Comparison of ENCODE assay signal across 10 mouse cellular contexts in the genomic region with DNA sequence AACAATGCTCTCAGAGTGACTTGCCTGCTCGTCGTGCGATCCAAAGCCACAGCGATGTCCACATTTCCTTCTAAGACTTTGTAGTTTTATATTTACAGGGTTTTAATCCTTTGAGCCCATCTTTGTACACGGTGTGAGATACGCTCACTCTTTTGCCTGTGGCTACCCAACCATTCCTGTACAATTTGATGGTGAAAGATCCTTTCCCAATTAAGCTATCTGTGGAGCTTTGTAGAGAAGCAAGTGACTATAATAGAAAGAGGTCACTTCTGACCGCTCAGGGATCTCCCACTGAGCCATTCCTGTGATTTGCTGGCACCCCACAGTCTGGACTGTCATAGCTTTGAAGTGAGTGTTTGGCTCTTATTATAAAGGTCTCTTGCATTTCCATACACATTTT. TPM values are rescaled to one million over a fixed set of nuclear protein-coding genes. Genes with fewer than 3 reads are reported as not detected.
A peak's percentile ranks its signal among the peaks of the same experiment; 100 is the strongest.
DNase-seq lines count a peak whose midpoint lies in the region; ATAC-seq and TF ChIP-seq lines count a peak whose summit lies in the region.
"Had no signal": no experiment of that assay in that cellular context is flagged by ENCODE, and none has a peak within 500 bp of the region (broad histone marks: within the 10 kb centered on the region; RNA-seq: fewer than 3 reads in every experiment).

No protein-coding gene starts in this region.

- TF ChIP-seq POLR2A in embryonic fibroblast, embryonic 13.5 days (IDR thresholded peaks at IDR 0.05; ENCODE audit: low read depth, low read length): no peak

- no peak overlapping the region for H3K9ac ChIP-seq in heart, embryonic 16.5 days (ENCODE audit: low read length)
- H3K9ac ChIP-seq in midbrain, embryonic 12.5 days (replicated peaks): no peak overlapping the region
- H3K9ac ChIP-seq in midbrain, postnatal 0 days (replicated peaks; ENCODE audit: low read length, poor library complexity, severe bottlenecking): no peak overlapping the region
- H3K9ac ChIP-seq in liver, embryonic 15.5 days: no peak overlapping the region
- H3K9ac ChIP-seq: hindbrain, embryonic 15.5 days had no signal

- WGBS in heart, embryonic 16.5 days: 31% methylated on average over 7 of the region's 7 CpGs
- WGBS in midbrain, embryonic 12.5 days: 2% methylated on average over 7 of the region's 7 CpGs
- 9% methylated on average over 7 of the region's 7 CpGs for WGBS in midbrain, postnatal 0 days
- WGBS in liver, embryonic 15.5 days (ENCODE audit: insufficient replicate concordance): 27% methylated on average over 7 of the region's 7 CpGs

- H3K36me3 ChIP-seq in heart, embryonic 16.5 days (ENCODE audit: control insufficient read depth, insufficient read depth): no peaks in the 10 kb centered on the region
- H3K36me3 ChIP-seq in midbrain, embryonic 12.5 days: no peaks in the 10 kb centered on the region
- no peaks in the 10 kb centered on the region for H3K36me3 ChIP-seq in midbrain, postnatal 0 days (ENCODE audit: insufficient read depth, low read length)
- H3K36me3 ChIP-seq in liver, embryonic 15.5 days (replicated peaks): no peaks in the 10 kb centered on the region
- H3K36me3 ChIP-seq: hindbrain, embryonic 15.5 days had no signal

- H3K27ac ChIP-seq in heart, embryonic 16.5 days (ENCODE audit: low read length): no peak overlapping the region
- H3K27ac ChIP-seq in midbrain, embryonic 12.5 days (replicated peaks): no peak overlapping the region
- H3K27ac ChIP-seq in midbrain, postnatal 0 days (ENCODE audit: low read depth, low read length): no peak overlapping the region
- H3K27ac ChIP-seq in embryonic fibroblast, embryonic 13.5 days (ENCODE audit: insufficient read depth, low read length): peak overlapping the region; percentile 54; the same call in 1 of the 2 replicates
- H3K27ac ChIP-seq in liver, embryonic 15.5 days (replicated peaks): no peak overlapping the region
- H3K27ac ChIP-seq in left cerebral cortex, adult 2 months: no peak overlapping the region
- H3K27ac ChIP-seq: hindbrain, embryonic 15.5 days had no signal

- H3K4me1 ChIP-seq in heart, embryonic 16.5 days (ENCODE audit: control insufficient read depth, insufficient read depth, low read length): no peaks in the 10 kb centered on the region
- H3K4me1 ChIP-seq in midbrain, embryonic 12.5 days: peaks cover 11% of the 10 kb centered on the region
- H3K4me1 ChIP-seq in midbrain, postnatal 0 days (ENCODE audit: insufficient read depth, low read length): no peaks in the 10 kb centered on the region
- no peaks in the 10 kb centered on the region for H3K4me1 ChIP-seq in embryonic fibroblast, embryonic 13.5 days (ENCODE audit: control insufficient read depth, insufficient read depth, low read length)
- peaks cover 3% of the 10 kb centered on the region; the same call in 1 of the 2 replicates for H3K4me1 ChIP-seq in liver, embryonic 15.5 days (replicated peaks)

- H3K27me3 ChIP-seq in heart, embryonic 16.5 days (ENCODE audit: control insufficient read depth, insufficient read depth, low read length): peaks cover 8% of the 10 kb centered on the region
- H3K27me3 ChIP-seq in midbrain, embryonic 12.5 days: peaks cover 26% of the 10 kb centered on the region
- peaks cover 14% of the 10 kb centered on the region for H3K27me3 ChIP-seq in midbrain, postnatal 0 days (ENCODE audit: insufficient read depth, low read length)
- peaks cover 38% of the 10 kb centered on the region for H3K27me3 ChIP-seq in liver, embryonic 15.5 days

- intact Hi-C loops in heart, postnatal 14 days (cut with DNase I): no loop called here
- intact Hi-C loops in left cerebral cortex, adult 2 months (cut with DNase I): loop anchor here (5.0 kb wide), 1 partner anchor 61 kb away; no protein-coding TSS in a partner anchor

- H3K4me2 ChIP-seq in heart, embryonic 16.5 days (ENCODE audit: low read depth, low read length): peak overlapping the region; percentile 18
- peak overlapping the region; percentile 24 for H3K4me2 ChIP-seq in midbrain, embryonic 12.5 days (replicated peaks)
- no peak overlapping the region for H3K4me2 ChIP-seq in midbrain, postnatal 0 days (ENCODE audit: low read depth, low read length, poor library complexity, severe bottlenecking)
- peak overlapping the region; percentile 23; the same call in 1 of the 2 replicates for H3K4me2 ChIP-seq in liver, embryonic 15.5 days
- H3K4me2 ChIP-seq: hindbrain, embryonic 15.5 days had no signal

- no peaks in the 10 kb centered on the region for H3K9me3 ChIP-seq in heart, embryonic 16.5 days (replicated peaks; ENCODE audit: control insufficient read depth, low read length)
- H3K9me3 ChIP-seq in midbrain, embryonic 12.5 days: no peaks in the 10 kb centered on the region
- H3K9me3 ChIP-seq in midbrain, postnatal 0 days (ENCODE audit: low read length): no peaks in the 10 kb centered on the region
- no peaks in the 10 kb centered on the region for H3K9me3 ChIP-seq in liver, embryonic 15.5 days (replicated peaks)
- H3K9me3 ChIP-seq: hindbrain, embryonic 15.5 days; megakaryocyte, embryonic 14.5 days had no signal

- no peak for TF ChIP-seq CTCF in midbrain, postnatal 0 days (IDR thresholded peaks at IDR 0.05)
- no peak for TF ChIP-seq CTCF in embryonic fibroblast, embryonic 13.5 days (IDR thresholded peaks at IDR 0.05; ENCODE audit: borderline replicate concordance, insufficient read depth, low read length)
- no peak for TF ChIP-seq CTCF in left cerebral cortex, adult 2 months (IDR thresholded peaks at IDR 0.05)

- ATAC-seq in heart, embryonic 16.5 days (replicated peaks; ENCODE audit: extremely low read depth, insufficient read depth, low FRiP score): no peak
- no peak for ATAC-seq in midbrain, embryonic 12.5 days (ENCODE audit: low FRiP score, low read depth)
- ATAC-seq in midbrain, postnatal 0 days (ENCODE audit: low FRiP score): no peak
- no peak for ATAC-seq in liver, embryonic 15.5 days (ENCODE audit: insufficient read depth)

- H3K4me3 ChIP-seq in heart, embryonic 16.5 days (ENCODE audit: low read length): no peak overlapping the region
- H3K4me3 ChIP-seq in midbrain, embryonic 12.5 days: no peak overlapping the region
- no peak overlapping the region for H3K4me3 ChIP-seq in midbrain, postnatal 0 days (ENCODE audit: low read depth, low read length)
- H3K4me3 ChIP-seq in embryonic fibroblast, embryonic 13.5 days (ENCODE audit: insufficient read depth, low read length): no peak overlapping the region
- H3K4me3 ChIP-seq in liver, embryonic 15.5 days (replicated peaks): no peak overlapping the region
- H3K4me3 ChIP-seq in left cerebral cortex, adult 2 months: no peak overlapping the region
- H3K4me3 ChIP-seq: hindbrain, embryonic 15.5 days; megakaryocyte, embryonic 14.5 days had no signal

- no peak for DNase-seq in heart, postnatal 14 days
- no peak for DNase-seq in midbrain, postnatal 0 days (ENCODE audit: low spot score)
- DNase-seq in left cerebral cortex, adult 2 months (ENCODE audit: extremely low spot score in 1 of 2, low spot score in 2 of 2): no peak
- DNase-seq: left cerebral cortex, postnatal 4 days had no signal

RNA-seq across cellular contexts. Expression of a gene that starts 48.0 kb away (rescaled TPM):
- 151 and 171 TPM in 2 replicates for polyA plus RNA-seq in heart, embryonic 16.5 days (2015; fragmentation: Nextera tagmentation; extraction: Ambion mirVana)
- 10 to 100 TPM; 62.0 to 64.2 TPM for total RNA-seq in heart, postnatal 14 days (2021)
- polyA plus RNA-seq in midbrain, embryonic 12.5 days (2016; fragmentation: Nextera tagmentation; extraction: Ambion mirVana): 195 and 202 TPM in 2 replicates
- total RNA-seq in midbrain, postnatal 0 days (2014; rRNA removed): 192 and 199 TPM in 2 replicates
- 131 TPM in 2 replicates for polyA plus RNA-seq in midbrain, postnatal 0 days (2015; fragmentation: Nextera tagmentation; extraction: Ambion mirVana)
- 226 and 279 TPM in 2 replicates for polyA plus RNA-seq in embryonic fibroblast, embryonic 13.5 days (2011; ENCODE audit: insufficient read length, low read depth, missing spikeins)
- polyA plus RNA-seq in liver, embryonic 15.5 days (2015; fragmentation: Nextera tagmentation; extraction: Ambion mirVana): 123 and 141 TPM in 2 replicates
- 10 to 100 TPM; 81.4 to 82.0 TPM for total RNA-seq in left cerebral cortex, adult 2 months (2021)
